Mouse (Mus musculus): ENCODE measurements around the gene Tubgcp6. TPM values are rescaled to one million over a fixed set of nuclear protein-coding genes. Genes with fewer than 3 reads are reported as not detected.

Tubgcp6 gene
- polyA plus RNA-seq (2015; fragmentation: Nextera tagmentation; extraction: Ambion mirVana): 12.0 and 12.9 TPM in 2 replicates

DNA sequence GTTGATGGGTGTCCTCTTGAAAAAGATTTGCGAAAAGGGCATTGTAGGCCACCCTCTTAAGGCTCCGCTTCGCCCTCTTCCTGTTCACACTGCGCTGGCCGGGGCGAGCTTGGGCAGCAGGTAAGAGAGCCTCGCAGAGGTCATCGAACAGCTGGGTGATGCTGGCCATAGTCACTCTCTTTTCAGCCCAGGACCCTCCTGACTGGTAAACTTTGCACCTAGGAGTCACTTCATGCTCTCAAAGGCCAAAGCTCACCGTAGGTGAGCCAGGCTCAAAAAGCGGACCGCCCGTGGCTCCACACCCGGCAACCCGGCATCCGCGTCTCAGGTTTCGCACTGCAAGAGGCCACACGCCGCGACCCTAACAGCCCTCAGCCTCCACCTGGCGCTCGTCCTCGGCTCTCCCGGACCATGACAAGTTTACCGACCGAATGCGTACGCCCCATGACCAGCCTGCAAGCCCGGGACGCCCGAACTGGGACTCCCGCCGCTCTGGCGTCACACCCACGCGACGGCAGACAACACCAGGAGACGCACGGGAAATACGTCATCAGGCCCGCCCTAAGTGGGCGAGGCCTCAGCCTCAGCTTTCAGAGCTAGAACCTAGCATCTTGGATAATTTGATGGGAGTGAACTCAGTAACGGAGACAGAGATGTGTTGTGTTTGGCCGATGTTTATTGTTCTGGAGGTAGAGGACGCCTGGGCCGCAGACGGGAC, at the start of gene Tubgcp6:
Gene Tubgcp6, minus strand, starts transcription at position 464 of the 718 bp plus-strand sequence.
- Histone ChIP-seq H3K27me3 (replicated peaks) (no peaks in the 10 kb centered on the region), H3K9me3 (no peaks in the 10 kb centered on the region), H3K36me3 (peaks cover 4% of the 10 kb centered on the region; the same call in 1 of the 2 replicates), H3K4me2 (peak within 1 kb of the TSS; percentile 93), H3K4me1 (peaks cover 29% of the 10 kb centered on the region), H3K27ac (peak within 1 kb of the TSS; percentile 49), H3K4me3 (replicated peaks) (peak within 1 kb of the TSS; percentile 96), H3K9ac (peak within 1 kb of the TSS; percentile 86)
- under 1% methylated on average over 47 of the region's 47 CpGs for WGBS
- peak; percentile 83 for ATAC-seq (ENCODE audit: insufficient read depth, low FRiP score, low read depth)

DNA sequence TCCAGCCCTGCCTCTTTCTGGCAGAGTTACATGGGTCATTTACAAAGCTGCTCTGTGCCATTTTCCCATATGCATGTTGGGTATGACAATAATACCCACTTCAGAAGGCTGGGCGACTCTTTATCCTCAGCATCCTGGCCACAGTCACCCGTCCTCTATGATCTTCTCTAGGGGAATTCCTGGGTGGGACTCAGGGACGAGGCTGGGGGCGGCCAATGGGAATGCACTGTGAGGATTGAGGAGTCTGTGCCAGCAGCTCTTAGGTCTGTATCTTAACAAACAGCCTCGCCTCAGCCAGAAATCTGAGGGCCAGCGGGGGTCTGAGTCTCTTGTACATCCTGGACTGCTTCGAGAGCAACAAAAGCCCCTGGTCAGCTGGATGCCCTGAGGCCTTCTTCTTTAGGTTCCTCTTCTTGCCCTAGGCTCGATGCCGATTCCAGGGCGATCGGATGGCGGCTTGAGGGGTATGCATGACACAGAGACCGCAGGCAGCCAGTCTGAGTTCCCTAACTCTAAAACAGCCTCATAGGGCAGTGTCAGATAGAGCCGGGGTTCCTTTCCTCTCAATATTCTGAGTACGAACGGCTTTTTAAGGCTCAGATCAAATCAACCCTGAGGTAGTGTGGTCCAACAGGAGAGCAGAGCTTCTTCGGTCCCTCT, 49.5 kb upstream of the Tubgcp6 start:
- 45% methylated on average over 17 of the region's 17 CpGs for WGBS
- Histone ChIP-seq H3K27me3 (replicated peaks) (no peaks in the 10 kb centered on the region), H3K4me2 (peak overlapping the region; percentile 99), H3K27ac (peak overlapping the region; percentile 42; the same call in 1 of the 2 replicates), H3K9ac (no peak overlapping the region), H3K4me3 (replicated peaks) (peak overlapping the region; percentile 54), H3K9me3 (no peaks in the 10 kb centered on the region), H3K36me3 (peaks cover 8% of the 10 kb centered on the region), H3K4me1 (peaks cover 86% of the 10 kb centered on the region)
- no peak for ATAC-seq (ENCODE audit: insufficient read depth, low FRiP score, low read depth)

DNA sequence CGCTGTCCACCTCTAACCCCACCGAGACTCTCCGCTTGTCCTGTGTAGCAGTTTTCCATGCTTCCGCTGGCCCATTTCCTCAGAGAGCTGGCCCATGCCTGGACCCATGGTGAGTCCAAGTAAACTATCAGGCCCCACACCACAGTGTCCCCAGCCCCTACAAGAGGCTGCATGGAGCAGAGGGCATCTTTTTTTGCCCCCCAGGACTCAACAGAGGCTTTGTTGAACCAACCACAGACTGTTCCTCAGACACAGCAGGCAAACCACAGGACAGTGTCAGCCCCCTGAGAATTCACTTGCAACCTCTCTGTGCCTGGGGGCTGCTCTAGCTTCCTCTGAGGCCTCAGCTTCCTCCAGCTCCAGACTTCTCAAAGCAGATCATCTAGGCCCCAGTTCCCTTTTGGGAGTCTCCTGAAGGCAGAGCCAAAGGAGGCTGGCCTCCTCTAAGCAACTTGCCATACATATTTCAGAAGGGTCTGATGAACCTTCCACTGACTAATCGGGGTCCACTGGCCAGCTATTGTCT, 48.7 kb upstream of the Tubgcp6 start:
- Histone ChIP-seq H3K4me2 (no peak overlapping the region), H3K27me3 (replicated peaks) (no peaks in the 10 kb centered on the region), H3K36me3 (peaks cover 16% of the 10 kb centered on the region), H3K4me1 (peaks cover 78% of the 10 kb centered on the region), H3K4me3 (replicated peaks) (no peak overlapping the region), H3K9me3 (no peaks in the 10 kb centered on the region), H3K27ac (no peak overlapping the region), H3K9ac (no peak overlapping the region)
- no peak for ATAC-seq (ENCODE audit: insufficient read depth, low FRiP score, low read depth)
- WGBS: 83% methylated on average over 5 of the region's 5 CpGs

DNA sequence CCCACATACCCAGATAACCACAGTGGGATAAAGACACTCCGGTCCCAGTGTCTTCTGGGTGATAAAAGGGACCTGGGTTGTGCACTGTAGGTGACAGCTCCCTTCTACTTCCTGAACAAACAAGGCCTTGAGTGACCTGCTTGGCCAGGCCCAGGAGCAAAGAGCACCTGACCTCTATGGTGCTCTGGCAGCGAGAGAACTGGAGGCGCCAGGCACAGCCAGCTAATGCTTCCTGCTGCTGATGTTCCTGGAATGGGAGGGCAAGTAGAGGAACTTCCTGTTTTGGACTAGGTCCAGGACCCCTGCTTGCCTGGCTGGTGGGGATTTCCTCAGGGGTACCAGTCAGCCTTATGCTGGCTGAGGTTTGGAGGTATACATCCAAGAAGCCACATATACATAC, 47.2 kb upstream of the Tubgcp6 start:
- H3K36me3 ChIP-seq: peaks cover 31% of the 10 kb centered on the region
- H3K4me1 ChIP-seq: peaks cover 64% of the 10 kb centered on the region
- H3K27ac ChIP-seq: peak overlapping the region; percentile 74
- WGBS: 32% methylated on average over 3 of the region's 3 CpGs
- ATAC-seq (ENCODE audit: insufficient read depth, low FRiP score, low read depth): no peak
- H3K4me3 ChIP-seq (replicated peaks): no peak overlapping the region
- H3K4me2 ChIP-seq: no peak overlapping the region
- H3K9ac ChIP-seq: no peak overlapping the region
- no peaks in the 10 kb centered on the region for H3K27me3 ChIP-seq (replicated peaks)
- H3K9me3 ChIP-seq: no peaks in the 10 kb centered on the region

DNA sequence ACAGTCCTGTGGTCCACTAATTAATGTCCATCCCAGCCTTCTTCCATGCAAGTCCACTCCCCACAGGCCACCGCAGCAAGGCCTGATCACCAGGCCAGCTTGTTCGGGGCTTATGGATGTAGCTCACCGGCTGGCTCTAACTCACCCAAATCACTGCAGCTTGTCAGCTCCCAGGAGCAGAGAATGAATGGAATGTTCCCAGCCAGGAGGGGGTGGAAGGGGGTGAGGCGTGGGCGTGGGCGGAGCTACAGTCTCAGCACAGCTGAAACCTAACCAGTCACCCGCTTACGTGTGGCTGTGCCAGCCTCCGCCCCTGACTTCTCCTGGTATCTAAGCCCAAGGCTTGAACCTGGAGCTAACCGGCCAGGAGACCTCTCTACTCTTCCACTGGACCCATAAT, 46.5 kb upstream of the Tubgcp6 start:
- peak; percentile 77 for ATAC-seq (ENCODE audit: insufficient read depth, low FRiP score, low read depth)
- Histone ChIP-seq H3K27me3 (replicated peaks) (no peaks in the 10 kb centered on the region), H3K27ac (peak overlapping the region; percentile 74), H3K4me1 (peaks cover 57% of the 10 kb centered on the region), H3K4me2 (peak overlapping the region; percentile 29), H3K9ac (no peak overlapping the region), H3K4me3 (replicated peaks) (no peak overlapping the region), H3K36me3 (peaks cover 37% of the 10 kb centered on the region), H3K9me3 (no peaks in the 10 kb centered on the region)
- 13% methylated on average over 10 of the region's 10 CpGs for WGBS

DNA sequence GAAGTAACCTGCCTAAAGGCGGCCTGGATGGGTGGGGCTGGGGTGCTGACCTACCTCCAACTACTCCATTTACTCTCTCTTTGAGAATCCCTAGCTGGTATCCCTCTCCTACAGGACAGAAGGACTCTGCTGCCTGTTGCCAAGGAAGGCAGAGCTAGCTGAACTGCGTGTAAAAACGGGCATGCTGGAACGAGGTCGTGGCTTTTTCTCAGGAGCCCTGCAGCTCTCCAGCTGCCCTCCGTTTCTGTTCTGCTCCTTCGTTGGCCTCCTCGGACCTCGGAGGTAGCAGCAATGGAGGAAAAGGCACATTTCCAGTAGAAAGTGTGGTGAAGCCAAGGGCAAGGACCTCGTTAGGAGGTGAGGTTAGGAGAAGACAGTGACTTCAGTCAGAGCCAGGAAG, 46.0 kb upstream of the Tubgcp6 start:
- peak overlapping the region; percentile 29 for H3K4me2 ChIP-seq
- WGBS: 39% methylated on average over 10 of the region's 10 CpGs
- no peak overlapping the region for H3K4me3 ChIP-seq (replicated peaks)
- peaks cover 42% of the 10 kb centered on the region for H3K36me3 ChIP-seq
- H3K9me3 ChIP-seq: no peaks in the 10 kb centered on the region
- H3K27ac ChIP-seq: peak overlapping the region; percentile 74
- no peak overlapping the region for H3K9ac ChIP-seq
- no peaks in the 10 kb centered on the region for H3K27me3 ChIP-seq (replicated peaks)
- peaks cover 52% of the 10 kb centered on the region for H3K4me1 ChIP-seq
- ATAC-seq (ENCODE audit: insufficient read depth, low FRiP score, low read depth): no peak

DNA sequence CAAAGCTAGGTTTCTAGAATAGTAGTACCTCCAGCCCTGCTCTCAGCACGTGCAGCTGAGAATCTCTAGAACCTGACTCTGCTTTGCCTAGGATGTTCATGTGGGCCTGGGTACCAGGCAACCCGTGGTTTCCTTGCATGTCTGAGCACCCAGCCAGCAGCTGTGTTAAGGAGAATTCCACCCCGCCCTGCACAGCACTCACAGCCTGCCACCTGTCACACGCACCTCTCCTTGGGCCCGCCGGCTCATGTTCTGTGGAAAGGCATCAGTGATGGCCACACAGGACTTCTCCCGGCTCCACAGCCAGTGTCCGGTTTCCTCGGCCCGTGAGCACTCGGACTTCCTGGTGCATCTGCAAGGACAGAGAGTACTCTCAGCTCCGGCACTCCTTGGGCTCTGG, 42.6 kb upstream of the Tubgcp6 start:
- WGBS: 94% methylated on average over 12 of the region's 12 CpGs
- ATAC-seq (ENCODE audit: insufficient read depth, low FRiP score, low read depth): no peak
- H3K4me1 ChIP-seq: peaks cover 21% of the 10 kb centered on the region
- no peaks in the 10 kb centered on the region for H3K27me3 ChIP-seq (replicated peaks)
- H3K4me3 ChIP-seq (replicated peaks): no peak overlapping the region
- no peaks in the 10 kb centered on the region for H3K9me3 ChIP-seq
- peaks cover 74% of the 10 kb centered on the region for H3K36me3 ChIP-seq
- no peak overlapping the region for H3K9ac ChIP-seq
- H3K27ac ChIP-seq: no peak overlapping the region
- H3K4me2 ChIP-seq: no peak overlapping the region

DNA sequence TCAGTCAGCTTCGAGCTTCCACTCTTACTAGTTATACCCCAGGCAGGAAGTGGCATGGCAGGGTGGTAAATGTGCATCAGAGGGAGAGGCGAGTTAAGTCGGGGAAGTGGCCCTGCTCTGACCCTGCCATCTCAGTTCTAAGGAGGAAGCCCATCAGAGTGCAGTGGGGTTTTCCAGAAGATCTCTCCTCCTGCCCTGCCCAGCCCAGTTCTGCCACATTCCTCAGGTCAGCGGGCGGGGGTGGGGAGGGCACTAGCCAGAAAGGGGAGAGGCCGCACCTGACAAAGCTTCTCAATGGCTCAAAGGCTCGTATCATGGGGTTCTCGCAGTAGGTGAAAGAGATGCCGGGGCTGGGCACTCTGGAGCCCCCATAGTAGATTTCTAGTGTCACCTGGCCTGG, 38.5 kb upstream of the Tubgcp6 start:
- Histone ChIP-seq H3K9ac (no peak overlapping the region), H3K4me2 (no peak overlapping the region), H3K4me1 (0 out of 2 replicates have a peak, but pooled peaks cover 2% of the 10 kb centered on the region), H3K36me3 (peaks cover 95% of the 10 kb centered on the region), H3K27ac (no peak overlapping the region), H3K9me3 (no peaks in the 10 kb centered on the region), H3K4me3 (replicated peaks) (no peak overlapping the region), H3K27me3 (replicated peaks) (no peaks in the 10 kb centered on the region)
- ATAC-seq (ENCODE audit: insufficient read depth, low FRiP score, low read depth): 0 out of 2 replicates have a peak, but pooled peaks have one; percentile 32
- WGBS: 65% methylated on average over 9 of the region's 9 CpGs

DNA sequence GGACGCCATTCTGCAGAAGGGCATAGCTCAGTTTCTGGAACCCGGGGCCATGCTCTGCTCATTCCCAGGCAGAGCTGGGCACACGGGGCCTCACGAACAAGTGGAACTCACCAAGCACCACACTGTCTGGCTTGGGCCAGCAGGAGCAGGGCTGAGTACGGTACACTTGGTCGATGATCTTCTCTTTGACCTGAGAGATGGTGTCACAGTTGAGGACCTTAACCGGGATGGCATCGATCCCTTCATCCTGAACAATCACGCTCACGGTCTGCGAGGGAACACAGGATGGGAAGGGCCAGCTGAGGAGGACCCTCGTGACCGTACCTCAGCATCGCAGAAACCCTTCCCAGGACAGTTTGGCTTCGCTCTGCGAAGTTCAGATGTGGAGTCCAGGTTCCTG, 35.6 kb upstream of the Tubgcp6 start:
- H3K36me3 ChIP-seq: peaks cover 84% of the 10 kb centered on the region

DNA sequence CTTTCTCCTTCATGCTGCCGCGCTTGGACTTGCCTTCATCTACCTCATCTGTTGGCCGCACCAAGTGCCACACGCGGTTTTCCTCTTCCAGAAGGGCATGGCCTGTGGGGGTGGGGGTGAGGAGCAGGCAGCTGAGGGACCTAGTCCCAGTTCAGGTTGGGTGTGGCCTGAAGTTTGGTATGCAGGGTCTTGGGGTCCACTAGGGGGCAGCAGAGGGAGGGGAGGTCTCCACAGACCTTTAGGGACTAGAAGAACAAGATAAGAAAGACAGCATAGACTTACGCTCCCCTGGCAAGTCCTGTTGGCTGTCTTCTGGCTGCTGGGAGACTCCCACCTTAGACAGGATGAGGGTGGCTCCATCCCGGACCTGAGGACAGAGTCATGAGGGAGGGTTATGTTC, 35.0 kb upstream of the Tubgcp6 start:
- 49% methylated on average over 7 of the region's 7 CpGs for WGBS
- ATAC-seq (ENCODE audit: insufficient read depth, low FRiP score, low read depth): 0 out of 2 replicates have a peak, but pooled peaks have one; percentile 15
- Histone ChIP-seq H3K27me3 (replicated peaks) (no peaks in the 10 kb centered on the region), H3K4me1 (0 out of 2 replicates have a peak, but pooled peaks cover 2% of the 10 kb centered on the region), H3K9me3 (no peaks in the 10 kb centered on the region), H3K9ac (no peak overlapping the region), H3K36me3 (peaks cover 79% of the 10 kb centered on the region), H3K4me3 (replicated peaks) (no peak overlapping the region), H3K27ac (no peak overlapping the region), H3K4me2 (no peak overlapping the region)

More for the DNA sequence above, 35.6 kb upstream of the Tubgcp6 start:
- no peak overlapping the region for H3K4me3 ChIP-seq (replicated peaks)
- H3K4me2 ChIP-seq: no peak overlapping the region
- H3K9me3 ChIP-seq: no peaks in the 10 kb centered on the region
- WGBS: 94% methylated on average over 16 of the region's 16 CpGs
- no peak for ATAC-seq (ENCODE audit: insufficient read depth, low FRiP score, low read depth)
- H3K9ac ChIP-seq: no peak overlapping the region
- no peaks in the 10 kb centered on the region for H3K27me3 ChIP-seq (replicated peaks)
- 0 out of 2 replicates have a peak, but pooled peaks cover 2% of the 10 kb centered on the region for H3K4me1 ChIP-seq
- no peak overlapping the region for H3K27ac ChIP-seq

DNA sequence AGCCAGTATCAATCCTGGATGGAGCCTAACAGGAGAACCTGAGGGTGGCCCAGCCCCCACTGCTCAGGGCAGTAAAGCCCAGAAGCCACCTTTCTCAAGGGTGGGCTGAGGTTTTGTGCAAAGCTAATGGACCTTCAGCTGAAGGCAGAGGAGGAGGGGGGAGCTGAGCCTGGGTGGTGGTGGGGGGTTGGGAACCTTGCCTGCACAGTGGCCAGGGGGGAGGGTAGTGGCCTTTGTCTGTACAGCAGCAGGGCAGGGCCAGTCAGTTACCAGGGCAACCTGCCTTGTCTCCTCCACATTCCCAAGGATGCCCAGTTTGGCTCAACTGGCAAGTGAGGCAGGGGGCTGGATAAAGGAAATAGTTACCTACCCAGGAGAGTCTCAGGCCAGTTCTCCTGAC, 29.4 kb upstream of the Tubgcp6 start:
- no peak overlapping the region for H3K27ac ChIP-seq
- no peaks in the 10 kb centered on the region for H3K9me3 ChIP-seq
- H3K27me3 ChIP-seq (replicated peaks): peaks cover 24% of the 10 kb centered on the region
- peaks cover 26% of the 10 kb centered on the region for H3K36me3 ChIP-seq
- H3K4me1 ChIP-seq: peaks cover 19% of the 10 kb centered on the region
- H3K4me3 ChIP-seq (replicated peaks): no peak overlapping the region
- H3K4me2 ChIP-seq: no peak overlapping the region
- no peak overlapping the region for H3K9ac ChIP-seq
- ATAC-seq (ENCODE audit: insufficient read depth, low FRiP score, low read depth): no peak

DNA sequence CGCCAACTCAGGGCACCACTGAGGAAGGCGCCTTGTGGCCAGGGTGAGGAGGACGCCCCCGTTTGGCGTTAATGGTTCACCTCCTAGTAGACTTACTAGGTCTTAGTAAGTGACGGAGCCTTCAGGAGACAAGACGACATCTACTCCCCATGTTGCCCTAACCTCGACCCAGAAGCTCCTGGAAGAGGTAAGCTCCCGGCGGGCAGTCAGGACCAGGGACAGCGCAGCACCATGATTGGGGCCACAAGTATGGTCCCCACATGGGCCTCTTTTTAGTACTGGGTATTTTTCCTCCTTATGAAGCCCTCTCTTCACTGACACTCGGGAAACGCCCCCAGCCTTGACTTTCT, 27.1 kb upstream of the Tubgcp6 start:
- no peaks in the 10 kb centered on the region for H3K9me3 ChIP-seq
- peaks cover 45% of the 10 kb centered on the region for H3K27me3 ChIP-seq (replicated peaks)

More for the DNA sequence above, 27.1 kb upstream of the Tubgcp6 start:
- Histone ChIP-seq H3K4me1 (peaks cover 29% of the 10 kb centered on the region), H3K4me3 (replicated peaks) (peak overlapping the region; percentile 63), H3K36me3 (peaks cover 3% of the 10 kb centered on the region; the same call in 1 of the 2 replicates), H3K27ac (no peak overlapping the region), H3K4me2 (peak overlapping the region; percentile 93), H3K9ac (no peak overlapping the region; the same call in 1 of the 2 replicates)
- ATAC-seq (ENCODE audit: insufficient read depth, low FRiP score, low read depth): no peak
- 4% methylated on average over 13 of the region's 13 CpGs for WGBS

All from stomach, embryonic 15.5 days (tissue).